Mouse (Mus musculus): ENCODE measurements around the gene Olr1. TPM values are rescaled to one million over a fixed set of nuclear protein-coding genes. Genes with fewer than 3 reads are reported as not detected.
"Not testable (repeated sequence)": the region's sequence is repeated elsewhere in the genome, so short reads cannot be mapped to it uniquely, and the experiment has no call there.

Olr1 gene
- polyA plus RNA-seq, 1 experiment from 2014 or later, result not detected

- WGBS, result 91% methylated on average over 3 of the region's 3 CpGs
- ATAC-seq, result no peak
- DNase-seq (ENCODE audit: low spot score), result no peak
Measured at GRCm38 (mm10) chr6:129515068-129515467, 8.1 kb upstream of the Olr1 start.

GRCm38 (mm10) chr6:129514376-129514775 is 7.4 kb upstream of the Olr1 start:
- Histone ChIP-seq H3K4me2 (ENCODE audit: low read length) (no peak overlapping the region), H3K27me3 (replicated peaks; ENCODE audit: control insufficient read depth, insufficient read depth, low read length) (no peaks in the 10 kb centered on the region), H3K27ac (ENCODE audit: low read depth, low read length) (no peak overlapping the region), H3K4me3 (ENCODE audit: low read depth, low read length) (no peak overlapping the region), H3K9me3 (replicated peaks; ENCODE audit: control insufficient read depth, low read length) (no peaks in the 10 kb centered on the region), H3K9ac (ENCODE audit: low read length) (no peak overlapping the region), H3K4me1 (ENCODE audit: control insufficient read depth, insufficient read depth, low read length) (no peaks in the 10 kb centered on the region), H3K36me3 (ENCODE audit: control insufficient read depth, insufficient read depth, low read length) (no peaks in the 10 kb centered on the region)
- ATAC-seq (no peak), DNase-seq (ENCODE audit: low spot score) (no peak)
- 77% methylated on average over 2 of the region's 2 CpGs for WGBS

More at GRCm38 (mm10) chr6:129515068-129515467, 8.1 kb upstream of the Olr1 start:
- Histone ChIP-seq H3K9me3 (replicated peaks; ENCODE audit: control insufficient read depth, low read length) (no peaks in the 10 kb centered on the region), H3K27me3 (replicated peaks; ENCODE audit: control insufficient read depth, insufficient read depth, low read length) (no peaks in the 10 kb centered on the region), H3K4me3 (ENCODE audit: low read depth, low read length) (no peak overlapping the region), H3K4me2 (ENCODE audit: low read length) (no peak overlapping the region), H3K36me3 (ENCODE audit: control insufficient read depth, insufficient read depth, low read length) (no peaks in the 10 kb centered on the region), H3K27ac (ENCODE audit: low read depth, low read length) (no peak overlapping the region), H3K9ac (ENCODE audit: low read length) (no peak overlapping the region), H3K4me1 (ENCODE audit: control insufficient read depth, insufficient read depth, low read length) (no peaks in the 10 kb centered on the region)

GRCm38 (mm10) chr6:129513409-129513808 is 6.4 kb upstream of the Olr1 start:
- DNase-seq (ENCODE audit: low spot score) (peak; percentile 44), ATAC-seq (no peak)
- Histone ChIP-seq H3K4me1 (ENCODE audit: control insufficient read depth, insufficient read depth, low read length) (no peaks in the 10 kb centered on the region), H3K36me3 (ENCODE audit: control insufficient read depth, insufficient read depth, low read length) (no peaks in the 10 kb centered on the region), H3K27me3 (replicated peaks; ENCODE audit: control insufficient read depth, insufficient read depth, low read length) (no peaks in the 10 kb centered on the region), H3K4me3 (ENCODE audit: low read depth, low read length) (no peak overlapping the region), H3K27ac (ENCODE audit: low read depth, low read length) (no peak overlapping the region), H3K4me2 (ENCODE audit: low read length) (no peak overlapping the region), H3K9me3 (replicated peaks; ENCODE audit: control insufficient read depth, low read length) (no peaks in the 10 kb centered on the region), H3K9ac (ENCODE audit: low read length) (no peak overlapping the region)
- WGBS, result 72% methylated on average over 1 of the region's 1 CpGs

- Histone ChIP-seq H3K27me3 (replicated peaks; ENCODE audit: control insufficient read depth, insufficient read depth, low read length) (no peaks in the 10 kb centered on the region), H3K36me3 (ENCODE audit: control insufficient read depth, insufficient read depth, low read length) (no peaks in the 10 kb centered on the region), H3K27ac (ENCODE audit: low read depth, low read length) (no peak overlapping the region), H3K9ac (ENCODE audit: low read length) (no peak overlapping the region), H3K4me3 (ENCODE audit: low read depth, low read length) (no peak overlapping the region), H3K4me1 (ENCODE audit: control insufficient read depth, insufficient read depth, low read length) (no peaks in the 10 kb centered on the region), H3K4me2 (ENCODE audit: low read length) (no peak overlapping the region), H3K9me3 (replicated peaks; ENCODE audit: control insufficient read depth, low read length) (no peaks in the 10 kb centered on the region)
- WGBS, result 90% methylated on average over 8 of the region's 8 CpGs
- ATAC-seq (no peak), DNase-seq (ENCODE audit: low spot score) (no peak)
Measured at GRCm38 (mm10) chr6:129512868-129513267, 5.9 kb upstream of the Olr1 start.

GRCm38 (mm10) chr6:129512367-129512766 is 5.4 kb upstream of the Olr1 start, which contains the start of gene Tmem52b:
Gene Tmem52b, plus strand, starts transcription at chr6:129512555.
- no peaks in the 10 kb centered on the region for H3K36me3 ChIP-seq (ENCODE audit: control insufficient read depth, insufficient read depth, low read length)
- H3K27me3 ChIP-seq (replicated peaks; ENCODE audit: control insufficient read depth, insufficient read depth, low read length), result no peaks in the 10 kb centered on the region
- no peak within 1 kb of the TSS for H3K27ac ChIP-seq (ENCODE audit: low read depth, low read length)
- H3K9ac ChIP-seq (ENCODE audit: low read length), result no peak within 1 kb of the TSS
- 78% methylated on average over 3 of the region's 3 CpGs for WGBS
- ATAC-seq (no peak), DNase-seq (ENCODE audit: low spot score) (no peak)
- no peaks in the 10 kb centered on the region for H3K9me3 ChIP-seq (replicated peaks; ENCODE audit: control insufficient read depth, low read length)
- H3K4me3 ChIP-seq (ENCODE audit: low read depth, low read length), result no peak within 1 kb of the TSS
- no peaks in the 10 kb centered on the region for H3K4me1 ChIP-seq (ENCODE audit: control insufficient read depth, insufficient read depth, low read length)
- H3K4me2 ChIP-seq (ENCODE audit: low read length), result no peak within 1 kb of the TSS

- WGBS, result 69% methylated on average over 6 of the region's 6 CpGs
- no peaks in the 10 kb centered on the region for H3K27me3 ChIP-seq (replicated peaks; ENCODE audit: control insufficient read depth, insufficient read depth, low read length)
Measured at GRCm38 (mm10) chr6:129510120-129510911, 3.4 kb upstream of the Olr1 start.

GRCm38 (mm10) chr6:129503471-129503870 is 3.5 kb downstream of the Olr1 start:
- Histone ChIP-seq H3K36me3 (ENCODE audit: control insufficient read depth, insufficient read depth, low read length) (no peaks in the 10 kb centered on the region), H3K4me3 (ENCODE audit: low read depth, low read length) (no peak overlapping the region), H3K4me1 (ENCODE audit: control insufficient read depth, insufficient read depth, low read length) (no peaks in the 10 kb centered on the region), H3K27ac (ENCODE audit: low read depth, low read length) (no peak overlapping the region), H3K9ac (ENCODE audit: low read length) (no peak overlapping the region), H3K27me3 (replicated peaks; ENCODE audit: control insufficient read depth, insufficient read depth, low read length) (no peaks in the 10 kb centered on the region), H3K4me2 (ENCODE audit: low read length) (no peak overlapping the region), H3K9me3 (replicated peaks; ENCODE audit: control insufficient read depth, low read length) (0 out of 2 replicates have a peak, but pooled peaks cover 2% of the 10 kb centered on the region)
- ATAC-seq (no peak), DNase-seq (ENCODE audit: low spot score) (no peak)
- WGBS, result 86% methylated on average over 2 of the region's 2 CpGs

More at GRCm38 (mm10) chr6:129510120-129510911, 3.4 kb upstream of the Olr1 start:
- no peaks in the 10 kb centered on the region for H3K36me3 ChIP-seq (ENCODE audit: control insufficient read depth, insufficient read depth, low read length)
- no peak overlapping the region for H3K27ac ChIP-seq (ENCODE audit: low read depth, low read length)
- no peak overlapping the region for H3K4me2 ChIP-seq (ENCODE audit: low read length)
- no peak overlapping the region for H3K4me3 ChIP-seq (ENCODE audit: low read depth, low read length)
- no peak for ATAC-seq
- H3K9me3 ChIP-seq (replicated peaks; ENCODE audit: control insufficient read depth, low read length), result no peaks in the 10 kb centered on the region
- no peak for DNase-seq (ENCODE audit: low spot score)
- H3K9ac ChIP-seq (ENCODE audit: low read length), result no peak overlapping the region
- H3K4me1 ChIP-seq (ENCODE audit: control insufficient read depth, insufficient read depth, low read length), result no peaks in the 10 kb centered on the region

GRCm38 (mm10) chr6:129499516-129499915 is 7.4 kb downstream of the Olr1 start:
- 94% methylated on average over 1 of the region's 1 CpGs for WGBS

More at GRCm38 (mm10) chr6:129499516-129499915, 7.4 kb downstream of the Olr1 start:
- not testable (repeated sequence) for H3K9me3 ChIP-seq (replicated peaks; ENCODE audit: control insufficient read depth, low read length); DNase-seq (ENCODE audit: low spot score); H3K9ac ChIP-seq (ENCODE audit: low read length); ATAC-seq; H3K27ac ChIP-seq (ENCODE audit: low read depth, low read length); H3K36me3 ChIP-seq (ENCODE audit: control insufficient read depth, insufficient read depth, low read length); H3K4me1 ChIP-seq (ENCODE audit: control insufficient read depth, insufficient read depth, low read length); H3K4me3 ChIP-seq (ENCODE audit: low read depth, low read length); H3K4me2 ChIP-seq (ENCODE audit: low read length); H3K27me3 ChIP-seq (replicated peaks; ENCODE audit: control insufficient read depth, insufficient read depth, low read length)
